ENCODE assay signal across 29 mouse cellular contexts in genomic region chr2:26654687-26655086, GRCm38 (mm10). TPM values are rescaled to one million over a fixed set of nuclear protein-coding genes. Genes with fewer than 3 reads are reported as not detected.
"Had no signal": no experiment of that assay in that cellular context is flagged by ENCODE, and none has a peak within 500 bp of the region (broad histone marks: within the 10 kb centered on the region; RNA-seq: fewer than 3 reads in every experiment).

No protein-coding gene starts in this region.

- H3K27me3 ChIP-seq: liver, embryonic 13.5 days; liver, embryonic 15.5 days; midbrain, embryonic 12.5 days; neural tube, embryonic 13.5 days; neural tube, embryonic 15.5 days; stomach, embryonic 15.5 days had no signal

- H3K27ac ChIP-seq: liver, embryonic 13.5 days; liver, embryonic 15.5 days; midbrain, embryonic 10.5 days; midbrain, embryonic 12.5 days; neural tube, embryonic 13.5 days; neural tube, embryonic 15.5 days; stomach, embryonic 15.5 days; stomach, postnatal 0 days had no signal

- H3K4me3 ChIP-seq: liver, embryonic 13.5 days; liver, embryonic 15.5 days; midbrain, embryonic 10.5 days; midbrain, embryonic 12.5 days; myocyte; neural tube, embryonic 13.5 days; neural tube, embryonic 15.5 days; stomach, embryonic 15.5 days had no signal

- H3K36me3 ChIP-seq: liver, embryonic 13.5 days; liver, embryonic 15.5 days; midbrain, embryonic 10.5 days; midbrain, embryonic 12.5 days; neural tube, embryonic 13.5 days; neural tube, embryonic 15.5 days; stomach, embryonic 15.5 days had no signal

- DNase-seq: liver, embryonic 13.5 days; liver, postnatal 0 days; lung, embryonic 14.5 days; lung, postnatal 14 days; midbrain, embryonic 14.5 days; retina, postnatal 1 day; right cerebral cortex, adult 18-20 months; right cerebral cortex, postnatal 25 days; right cerebral cortex, postnatal 4 days; spleen, adult 18-20 months; thymus, adult 2 months; thymus, postnatal 25 days; thymus, postnatal 4 days had no signal

- H3K9me3 ChIP-seq: liver, embryonic 13.5 days; liver, embryonic 15.5 days; midbrain, embryonic 10.5 days; midbrain, embryonic 12.5 days; neural tube, embryonic 13.5 days; neural tube, embryonic 15.5 days; stomach, embryonic 15.5 days had no signal

- H3K4me1 ChIP-seq: liver, embryonic 13.5 days; liver, embryonic 15.5 days; midbrain, embryonic 10.5 days; midbrain, embryonic 12.5 days; neural tube, embryonic 13.5 days; neural tube, embryonic 15.5 days; stomach, embryonic 15.5 days had no signal

RNA-seq across cellular contexts. Expression of gene Lcn4, which starts 16.4 kb away (rescaled TPM):
- total RNA-seq: megakaryocyte, adult 5-6 weeks; megakaryocyte-erythroid progenitor cell, adult 5-6 weeks had no signal
- polyA plus RNA-seq: liver, embryonic 13.5 days; liver, embryonic 15.5 days; lung, embryonic 14.5 days; lung, embryonic 16.5 days; midbrain, embryonic 10.5 days; midbrain, embryonic 12.5 days; midbrain, embryonic 14.5 days; midbrain, embryonic 16.5 days; myocyte; neural tube, embryonic 11.5 days; neural tube, embryonic 13.5 days; neural tube, embryonic 15.5 days; small intestine, adult 2 months; stomach, embryonic 15.5 days; stomach, postnatal 0 days; testis, adult 2 months; urinary bladder, adult 2 months had no signal
